Mouse (Mus musculus): ENCODE measurements at regions not wholly inside any gene's neighbourhood (a gene's known extent, or its start where the extent isn't known, plus 50 kb on each side); places are given as distances from the start of the nearest gene placed in this dataset.

GRCm38 (mm10) chr6:4163733-4164132, 77.0 kb upstream of the Bet1 start:
- TF ChIP-seq MAFK (IDR thresholded peaks at IDR 0.05; ENCODE audit: insufficient read depth, low read depth, low read length), result no peak
- TF ChIP-seq ZC3H11A (IDR thresholded peaks at IDR 0.05; ENCODE audit: borderline replicate concordance, low read depth, low read length), result no peak
- no peak for TF ChIP-seq HCFC1 (IDR thresholded peaks at IDR 0.05; ENCODE audit: borderline replicate concordance, insufficient read depth, low read length)
- TF ChIP-seq ZNF384 (IDR thresholded peaks at IDR 0.05; ENCODE audit: low read depth, low read length), result no peak
- TF ChIP-seq CHD2 (IDR thresholded peaks at IDR 0.05; ENCODE audit: low read depth, low read length), result no peak
